Comparison of ENCODE assay signal across 8 mouse cellular contexts in genomic region chr15:25758500-25759086, GRCm38 (mm10).
DNase-seq lines count a peak whose midpoint lies in the region; ATAC-seq and TF ChIP-seq lines count a peak whose summit lies in the region.

No protein-coding gene starts in this region.

- peak overlapping the region; percentile 25 for H3K4me3 ChIP-seq in hindbrain, embryonic 13.5 days
- H3K4me3 ChIP-seq in limb, embryonic 14.5 days (replicated peaks; ENCODE audit: low read length), result no peak overlapping the region
- peak overlapping the region; percentile 13; the same call in 1 of the 2 replicates for H3K4me3 ChIP-seq in neural tube, embryonic 12.5 days

- WGBS in hindbrain, embryonic 13.5 days, result 28% methylated on average over 15 of the region's 15 CpGs
- WGBS in limb, embryonic 14.5 days, result 68% methylated on average over 15 of the region's 15 CpGs
- WGBS in neural tube, embryonic 12.5 days, result 39% methylated on average over 15 of the region's 15 CpGs

- no peaks in the 10 kb centered on the region for H3K36me3 ChIP-seq in hindbrain, embryonic 13.5 days
- peaks cover 18% of the 10 kb centered on the region for H3K36me3 ChIP-seq in limb, embryonic 14.5 days (ENCODE audit: control insufficient read depth, insufficient read depth, low read length)
- no peaks in the 10 kb centered on the region for H3K36me3 ChIP-seq in neural tube, embryonic 12.5 days

- peak overlapping the region; percentile 78 for H3K27ac ChIP-seq in hindbrain, embryonic 13.5 days
- no peak overlapping the region for H3K27ac ChIP-seq in limb, embryonic 14.5 days (replicated peaks; ENCODE audit: low read depth, low read length)
- peak overlapping the region; percentile 53; the same call in 1 of the 2 replicates for H3K27ac ChIP-seq in neural tube, embryonic 12.5 days

- peak; percentile 55 to 64 for DNase-seq in cerebellum, postnatal 14 days
- no peak for DNase-seq in cerebellum, adult 8-10 months
- peak; percentile 28 for DNase-seq in limb, embryonic 14.5 days (ENCODE audit: low spot score)
- no peak for DNase-seq in heart, postnatal 14 days
- no peak for DNase-seq in adrenal gland, adult 2 months
- DNase-seq in thymus, postnatal 4 days, result no peak

- H3K9ac ChIP-seq in hindbrain, embryonic 13.5 days, result peak overlapping the region; percentile 59
- no peak overlapping the region for H3K9ac ChIP-seq in limb, embryonic 14.5 days (ENCODE audit: low read depth, low read length, severe bottlenecking)
- H3K9ac ChIP-seq in neural tube, embryonic 12.5 days, result peak overlapping the region; percentile 30

- H3K9me3 ChIP-seq in hindbrain, embryonic 13.5 days, result no peaks in the 10 kb centered on the region
- H3K9me3 ChIP-seq in limb, embryonic 14.5 days (ENCODE audit: control insufficient read depth, low read length), result no peaks in the 10 kb centered on the region
- H3K9me3 ChIP-seq in neural tube, embryonic 12.5 days, result no peaks in the 10 kb centered on the region

- peak overlapping the region; percentile 46 for H3K4me2 ChIP-seq in hindbrain, embryonic 13.5 days
- no peak overlapping the region for H3K4me2 ChIP-seq in limb, embryonic 14.5 days (replicated peaks; ENCODE audit: low read depth, low read length, severe bottlenecking)
- peak overlapping the region; percentile 45 for H3K4me2 ChIP-seq in neural tube, embryonic 12.5 days (replicated peaks)

- H3K4me1 ChIP-seq in hindbrain, embryonic 13.5 days (replicated peaks), result peaks cover 77% of the 10 kb centered on the region
- H3K4me1 ChIP-seq in limb, embryonic 14.5 days (ENCODE audit: control insufficient read depth, insufficient read depth, low read length), result peaks cover 11% of the 10 kb centered on the region; the same call in 1 of the 2 replicates
- H3K4me1 ChIP-seq in neural tube, embryonic 12.5 days, result peaks cover 59% of the 10 kb centered on the region

- TF ChIP-seq POLR2A in limb, embryonic 14.5 days (IDR thresholded peaks at IDR 0.05; ENCODE audit: borderline replicate concordance, extremely low read depth, insufficient read depth, insufficient read length), result no peak

- no peak for ATAC-seq in hindbrain, embryonic 13.5 days (ENCODE audit: low FRiP score)
- ATAC-seq in limb, embryonic 14.5 days (ENCODE audit: low FRiP score, low read depth), result no peak
- ATAC-seq in neural tube, embryonic 12.5 days (ENCODE audit: low FRiP score, low read depth), result no peak

- H3K27me3 ChIP-seq in hindbrain, embryonic 13.5 days, result no peaks in the 10 kb centered on the region
- H3K27me3 ChIP-seq in limb, embryonic 14.5 days (ENCODE audit: control insufficient read depth, insufficient read depth, low read length), result no peaks in the 10 kb centered on the region
- no peaks in the 10 kb centered on the region for H3K27me3 ChIP-seq in neural tube, embryonic 12.5 days (replicated peaks)

- intact Hi-C loops in heart, postnatal 14 days (cut with DNase I), result no loop called here

Comparison
In these comparisons a context has a peak if more than half of its experiments do, and no peak if none do; other contexts are left out.
1. DNase-seq: peak in cerebellum, postnatal 14 days (2 of 2) and limb, embryonic 14.5 days (single experiment); none in cerebellum, adult 8-10 months (single experiment), heart, postnatal 14 days (0 of 2), adrenal gland, adult 2 months (single experiment) and thymus, postnatal 4 days (single experiment).